Mouse (Mus musculus) layer of hippocampus, postnatal 10 days (tissue): ENCODE data around the gene Armc12. TPM values are rescaled to one million over a fixed set of nuclear protein-coding genes. Genes with fewer than 3 reads are reported as not detected.

Experiments used
- DNase-seq, 2 experiments: peaks; one replicate each; pipeline ENCODE4 v3.0.0; 2021; ENCODE audit warnings: low spot score in 2 of 2
- long read RNA-seq: library from polyadenylated mRNA; stranded (forward); transcript quantifications from one replicate; pipeline ENCODE4 v2.0.0, GENCODE M21; 2023
- total RNA-seq, 2 experiments: library from RNA; stranded (reverse); gene quantifications; 2 replicates each; pipeline ENCODE4 v1.2.3; 2021

Gene Armc12
- not detected for total RNA-seq
- long read RNA-seq: 0 reads

- DNase-seq: no peak
Measured at GRCm38 (mm10) chr17:28530506-28530905, at the start of gene Armc12. Armc12 (plus strand) TSS chr17:28530806.

GRCm38 (mm10) chr17:28484704-28485445, 45.7 kb upstream of the Armc12 start:
- peak; percentile 43 to 60 for DNase-seq

- peak in 1 of 2 experiments; percentile 61 for DNase-seq
Measured at GRCm38 (mm10) chr17:28485446-28485948, 45.1 kb upstream of the Armc12 start.

GRCm38 (mm10) chr17:28485977-28486400, 44.6 kb upstream of the Armc12 start:
- DNase-seq: peak; percentile 98 to 99

- DNase-seq: peak in 1 of 2 experiments; percentile 15
Measured at GRCm38 (mm10) chr17:28486720-28487119, 43.9 kb upstream of the Armc12 start.

- peak in 1 of 2 experiments; percentile 16 for DNase-seq
Measured at GRCm38 (mm10) chr17:28487584-28488257, 42.9 kb upstream of the Armc12 start.

GRCm38 (mm10) chr17:28488258-28489013, 42.2 kb upstream of the Armc12 start:
- DNase-seq: no peak

GRCm38 (mm10) chr17:28491035-28491770, 39.4 kb upstream of the Armc12 start:
- no peak for DNase-seq

GRCm38 (mm10) chr17:28495832-28496231, 34.8 kb upstream of the Armc12 start:
- DNase-seq: no peak

- no peak for DNase-seq
Measured at GRCm38 (mm10) chr17:28499190-28499589, 31.4 kb upstream of the Armc12 start.

- DNase-seq: no peak
Measured at GRCm38 (mm10) chr17:28500465-28500864, 30.1 kb upstream of the Armc12 start.

GRCm38 (mm10) chr17:28502196-28502821, 28.3 kb upstream of the Armc12 start:
- no peak for DNase-seq

- DNase-seq: no peak
Measured at GRCm38 (mm10) chr17:28504182-28504581, 26.4 kb upstream of the Armc12 start.

GRCm38 (mm10) chr17:28505591-28505990, 25.0 kb upstream of the Armc12 start:
- no peak for DNase-seq

GRCm38 (mm10) chr17:28506895-28507294, 23.7 kb upstream of the Armc12 start:
- no peak for DNase-seq

GRCm38 (mm10) chr17:28507496-28507895, 23.1 kb upstream of the Armc12 start:
- DNase-seq: no peak

- DNase-seq: no peak
Measured at GRCm38 (mm10) chr17:28510445-28511342, 19.9 kb upstream of the Armc12 start.

GRCm38 (mm10) chr17:28511616-28512541, 18.7 kb upstream of the Armc12 start:
- no peak for DNase-seq
